Mouse (Mus musculus) heart, adult 2 months (tissue): ENCODE measurements around the gene E130116L18Rik. TPM values are rescaled to one million over a fixed set of nuclear protein-coding genes. Genes with fewer than 3 reads are reported as not detected.

Experiments
- DNase-seq, 2 experiments: peaks; one replicate each; pipeline ENCODE4 v3.0.0; 2021
- H3K27ac ChIP-seq: fragments of 200-600 bp; 2 replicates; pipeline ENCODE4 v1.8.1; 2022
- H3K27me3 ChIP-seq: fragments of 200-500 bp; 2 replicates; pipeline ENCODE4 v1.6.1; 2012; ENCODE audit warnings: mild to moderate bottlenecking, low read length, inconsistent platforms, mixed read lengths; ENCODE audit not compliant: control insufficient read depth, insufficient read depth
- H3K36me3 ChIP-seq: fragments of 200-500 bp; 2 replicates; pipeline ENCODE4 v1.6.1; 2012; ENCODE audit warnings: low read length, inconsistent platforms; ENCODE audit not compliant: control insufficient read depth, insufficient read depth
- H3K4me1 ChIP-seq: fragments of 200-500 bp; 2 replicates; pipeline ENCODE4 v1.6.1; 2011; ENCODE audit warnings: low read length; ENCODE audit not compliant: control insufficient read depth, insufficient read depth
- H3K4me3 ChIP-seq: fragments of 200-600 bp; 2 replicates; pipeline ENCODE4 v1.8.1; 2022
- H3K79me2 ChIP-seq: fragments of 200-500 bp; replicated peaks from 2 replicates; pipeline ENCODE4 v1.6.1; 2012; ENCODE audit warnings: mild to moderate bottlenecking, inconsistent platforms, low read length, moderate library complexity, mixed read lengths; ENCODE audit not compliant: control insufficient read depth, insufficient read depth
- H3K9ac ChIP-seq: fragments of 200-500 bp; 2 replicates; pipeline ENCODE4 v1.6.1; 2012; ENCODE audit warnings: low read depth, mild to moderate bottlenecking, control low read depth, inconsistent platforms, low read length, mixed read lengths
- CTCF ChIP-seq: fragments of 200-600 bp; IDR thresholded peaks from 2 replicates; pipeline ENCODE4 v1.8.1; 2022; ENCODE audit warnings: antibody characterized with exemption, mild to moderate bottlenecking, moderate library complexity
- EP300 ChIP-seq: fragments of 200-500 bp; IDR thresholded peaks from 2 replicates; pipeline ENCODE4 v1.6.1; 2011; ENCODE audit warnings: low read depth, low read length, control low read depth; ENCODE audit not compliant: insufficient read depth
- POLR2A ChIP-seq: fragments of 200-500 bp; IDR thresholded peaks from 2 replicates; pipeline ENCODE4 v1.6.1; 2011; ENCODE audit warnings: mild to moderate bottlenecking, low read depth, low read length, control low read depth; ENCODE audit not compliant: insufficient read depth
- WGBS: fragments of 180-500 bp; shearing (Covaris S2); methylation state at CpG from one replicate; pipeline ENCODE4 v1.1.7; 2018; 5-methylcytosine and 5-hydroxymethylcytosine counted together
- intact Hi-C: fragments of 180-260 bp; cut with DNase I; formaldehyde crosslinking; loops from one replicate; pipeline ENCODE4 v1.15.1; 2025
- long read RNA-seq: library from polyadenylated mRNA; stranded (forward); transcript quantifications from one replicate; pipeline ENCODE4 v2.0.0, GENCODE M21; 2021
- polyA plus RNA-seq: library from polyadenylated mRNA; depleted of rRNA; stranded (reverse); fragments of >200 nt; gene quantifications from 2 replicates; pipeline ENCODE4 v1.2.3, GENCODE M21; 2012; rRNA removed
- total RNA-seq, 2 experiments: library from RNA; stranded (reverse); gene quantifications; 2 replicates each; pipeline ENCODE4 v1.2.3; 2021

E130116L18Rik gene
- total RNA-seq = not detected
- not detected in 2 replicates for polyA plus RNA-seq
- long read RNA-seq = 0 reads

GRCm38 (mm10) chr5:25222752-25223702 lies at the start of gene E130116L18Rik:
Gene E130116L18Rik (minus strand): TSS chr5:25223153.
- WGBS = 2% methylated on average over 72 of the region's 72 CpGs
- peaks cover 3% of the 10 kb centered on the region for H3K79me2 ChIP-seq
- no peaks in the 10 kb centered on the region for H3K4me1 ChIP-seq
- intact Hi-C loops = no loop called here
- no peaks in the 10 kb centered on the region for H3K27me3 ChIP-seq
- peak within 1 kb of the TSS; percentile 87 for H3K9ac ChIP-seq
- peak; percentile 91 to 94 for DNase-seq
- H3K27ac ChIP-seq = peak within 1 kb of the TSS; percentile 72
- TF ChIP-seq CTCF = no peak
- TF ChIP-seq POLR2A = no peak
- TF ChIP-seq EP300 = no peak
- H3K36me3 ChIP-seq = peaks cover 5% of the 10 kb centered on the region
- H3K4me3 ChIP-seq = peak within 1 kb of the TSS; percentile 51

- Histone ChIP-seq H3K9ac (no peak overlapping the region), H3K27me3 (no peaks in the 10 kb centered on the region), H3K4me3 (no peak overlapping the region), H3K4me1 (no peaks in the 10 kb centered on the region), H3K79me2 (no peaks in the 10 kb centered on the region), H3K27ac (no peak overlapping the region), H3K36me3 (no peaks in the 10 kb centered on the region)
- no peak for TF ChIP-seq EP300
- TF ChIP-seq CTCF = no peak
- WGBS = 86% methylated on average over 4 of the region's 4 CpGs
- intact Hi-C loops = no loop called here
- no peak for DNase-seq
These were observed 45.4 kb upstream of the E130116L18Rik start for GRCm38 (mm10) chr5:25268258-25268888.

- no peak overlapping the region for H3K27ac ChIP-seq
- no peak overlapping the region for H3K4me3 ChIP-seq
- no peaks in the 10 kb centered on the region for H3K27me3 ChIP-seq
- H3K36me3 ChIP-seq = no peaks in the 10 kb centered on the region
- WGBS = 72% methylated on average over 7 of the region's 7 CpGs
- H3K9ac ChIP-seq = no peak overlapping the region
- DNase-seq = no peak
- intact Hi-C loops = no loop called here
- no peaks in the 10 kb centered on the region for H3K79me2 ChIP-seq
- TF ChIP-seq POLR2A (no peak), CTCF (no peak), EP300 (no peak)
- H3K4me1 ChIP-seq = no peaks in the 10 kb centered on the region
These were observed 39.3 kb upstream of the E130116L18Rik start for GRCm38 (mm10) chr5:25262266-25262665.

GRCm38 (mm10) chr5:25261452-25261851 lies 38.5 kb upstream of the E130116L18Rik start:
- Histone ChIP-seq H3K4me1 (no peaks in the 10 kb centered on the region), H3K27ac (no peak overlapping the region), H3K4me3 (no peak overlapping the region), H3K79me2 (no peaks in the 10 kb centered on the region), H3K27me3 (no peaks in the 10 kb centered on the region), H3K36me3 (no peaks in the 10 kb centered on the region), H3K9ac (no peak overlapping the region)
- TF ChIP-seq CTCF = no peak
- TF ChIP-seq EP300 = no peak
- TF ChIP-seq POLR2A = no peak
- intact Hi-C loops = no loop called here
- no peak for DNase-seq
- 78% methylated on average over 6 of the region's 6 CpGs for WGBS

DNA sequence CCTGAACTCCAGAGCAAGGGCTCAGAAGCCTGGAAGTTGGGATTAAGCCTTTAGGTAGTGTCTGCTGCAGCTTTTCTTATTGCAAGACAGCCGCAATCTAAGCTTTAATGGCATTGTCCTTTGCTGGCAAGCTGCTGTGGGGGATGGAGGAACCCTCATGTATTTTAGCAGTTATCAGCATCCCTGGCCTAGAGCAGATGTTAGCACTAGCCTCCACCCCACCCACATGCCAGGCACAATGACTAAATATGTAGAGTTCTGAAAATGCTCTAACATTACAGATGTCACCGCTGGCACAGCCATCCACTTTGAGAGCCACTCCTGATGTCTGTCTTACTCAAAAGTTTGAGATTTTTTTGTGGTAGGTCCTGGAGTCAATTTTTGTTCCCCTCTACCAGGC lies 33.7 kb upstream of the E130116L18Rik start:
- intact Hi-C loops = no loop called here
- no peak overlapping the region for H3K9ac ChIP-seq
- no peaks in the 10 kb centered on the region for H3K4me1 ChIP-seq
- H3K27ac ChIP-seq = no peak overlapping the region
- TF ChIP-seq POLR2A (no peak), CTCF (no peak), EP300 (no peak)
- DNase-seq = no peak
- H3K4me3 ChIP-seq = no peak overlapping the region
- WGBS = 91% methylated on average over 2 of the region's 2 CpGs
- H3K36me3 ChIP-seq = peaks cover 8% of the 10 kb centered on the region
- H3K27me3 ChIP-seq = no peaks in the 10 kb centered on the region
- H3K79me2 ChIP-seq = no peaks in the 10 kb centered on the region

DNA sequence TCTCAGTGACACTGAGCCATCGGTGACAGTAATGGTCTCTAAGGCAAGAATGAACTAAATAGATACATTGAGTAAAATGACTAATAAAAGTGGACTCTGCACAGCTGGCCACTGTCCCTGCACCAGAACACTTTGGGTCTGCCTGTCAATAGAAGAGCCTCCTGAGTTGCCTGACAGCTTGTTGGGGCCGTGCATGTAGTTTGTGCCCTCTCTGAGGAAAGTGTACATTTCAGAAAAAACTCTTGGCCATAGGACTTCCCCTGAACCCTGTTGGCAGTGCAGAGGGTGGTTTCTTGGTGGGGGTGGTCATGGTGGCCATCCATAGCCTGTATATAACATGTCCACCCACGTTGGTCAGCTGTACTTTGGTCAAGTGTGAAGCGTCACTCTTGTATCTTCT lies 31.5 kb upstream of the E130116L18Rik start:
- intact Hi-C loops = no loop called here

More for the DNA sequence above, 31.5 kb upstream of the E130116L18Rik start:
- Histone ChIP-seq H3K79me2 (no peaks in the 10 kb centered on the region), H3K4me1 (no peaks in the 10 kb centered on the region), H3K9ac (no peak overlapping the region), H3K36me3 (peaks cover 8% of the 10 kb centered on the region), H3K27me3 (no peaks in the 10 kb centered on the region), H3K4me3 (no peak overlapping the region), H3K27ac (no peak overlapping the region)
- TF ChIP-seq CTCF = no peak
- no peak for TF ChIP-seq POLR2A
- TF ChIP-seq EP300 = no peak
- WGBS = 95% methylated on average over 4 of the region's 4 CpGs
- no peak for DNase-seq
